Mouse (Mus musculus) G1E (cell line): ENCODE measurements around the gene Cfap221.

Source experiments
- CTCF ChIP-seq: IDR thresholded peaks from 2 replicates; pipeline ENCODE4 v1.5.1; 2012; ENCODE audit warnings: low read depth, low read length, inconsistent platforms, mixed read lengths
- GATA1 ChIP-seq: IDR thresholded peaks from 2 replicates; pipeline ENCODE4 v1.6.1; 2012; ENCODE audit warnings: borderline replicate concordance, low read length, inconsistent platforms, mixed read lengths

GRCm38 (mm10) chr1:120020322-120020897, 23.4 kb upstream of the Cfap221 start:
- TF ChIP-seq CTCF (no peak), GATA1 (no peak)
